ENCODE assay signal across 20 mouse cellular contexts in the genomic region with DNA sequence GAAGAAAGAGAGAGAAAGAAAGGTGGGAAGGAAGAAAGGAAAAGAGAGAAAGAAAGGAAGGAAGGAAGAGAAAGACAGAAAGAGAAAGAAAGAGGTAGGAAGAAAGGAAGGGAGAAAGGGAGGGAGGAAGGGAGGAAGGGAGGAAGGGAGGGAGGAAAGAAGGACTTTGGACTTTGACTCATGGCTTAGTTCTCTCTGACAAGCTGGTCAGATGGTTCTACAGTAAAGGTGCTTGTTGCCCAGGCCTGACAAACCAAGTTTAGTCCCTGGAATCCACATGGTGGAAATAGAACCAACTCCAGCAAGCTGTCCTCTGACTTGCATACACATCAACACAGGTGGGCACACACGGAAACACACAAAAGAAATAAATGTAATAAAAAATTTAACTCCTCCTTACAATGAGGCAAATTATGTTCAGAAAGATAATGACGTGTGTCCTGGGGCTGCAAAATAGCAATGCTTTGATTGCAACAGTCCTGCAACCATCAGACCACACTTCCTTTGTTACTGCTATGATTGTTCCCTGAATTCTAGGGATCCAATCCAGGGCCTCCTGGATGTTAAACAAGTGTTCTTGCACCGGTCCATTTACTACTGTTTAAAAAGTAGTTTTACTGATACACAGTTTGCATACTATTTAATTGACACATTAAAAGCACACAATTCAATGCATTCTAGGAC. TPM values are rescaled to one million over a fixed set of nuclear protein-coding genes. Genes with fewer than 3 reads are reported as not detected.
DNase-seq lines count a peak whose midpoint lies in the region; ATAC-seq and TF ChIP-seq lines count a peak whose summit lies in the region.
"Had no signal": no experiment of that assay in that cellular context is flagged by ENCODE, and none has a peak within 500 bp of the region (broad histone marks: within the 10 kb centered on the region; RNA-seq: fewer than 3 reads in every experiment).

No protein-coding gene starts in this region.

- no peak overlapping the region for H3ac ChIP-seq in C2C12 (ENCODE audit: control insufficient read depth, insufficient read length, low read depth)

- no peak overlapping the region for H3K4me2 ChIP-seq in kidney, embryonic 15.5 days
- H3K4me2 ChIP-seq in hindbrain, embryonic 16.5 days (ENCODE audit: low read length), result no peak overlapping the region
- H3K4me2 ChIP-seq: embryonic facial prominence, embryonic 12.5 days; forebrain, embryonic 15.5 days; heart, embryonic 11.5 days; heart, embryonic 15.5 days; hindbrain, embryonic 14.5 days had no signal

- H3K79me3 ChIP-seq in C2C12 (ENCODE audit: low read depth), result no peaks in the 10 kb centered on the region

- H3K36me3 ChIP-seq in kidney, embryonic 15.5 days, result no peaks in the 10 kb centered on the region
- no peaks in the 10 kb centered on the region for H3K36me3 ChIP-seq in C2C12 (ENCODE audit: control insufficient read depth, insufficient read depth)
- no peaks in the 10 kb centered on the region for H3K36me3 ChIP-seq in hindbrain, embryonic 16.5 days (ENCODE audit: control insufficient read depth, insufficient read depth, low read length)
- H3K36me3 ChIP-seq: embryonic facial prominence, embryonic 12.5 days; forebrain, embryonic 15.5 days; G1E; heart, embryonic 15.5 days; hindbrain, embryonic 10.5 days had no signal

- no peak overlapping the region for H3K9ac ChIP-seq in kidney, embryonic 15.5 days
- H3K9ac ChIP-seq in hindbrain, embryonic 16.5 days (ENCODE audit: low read depth, low read length), result no peak overlapping the region
- H3K9ac ChIP-seq: embryonic facial prominence, embryonic 12.5 days; forebrain, embryonic 15.5 days; heart, embryonic 15.5 days; hindbrain, embryonic 14.5 days had no signal

- no peak for ATAC-seq in kidney, embryonic 15.5 days (replicated peaks; ENCODE audit: low FRiP score)
- ATAC-seq in granulocyte monocyte progenitor cell, adult 5-6 weeks (replicated peaks; ENCODE audit: poor library complexity, severe bottlenecking), result peak; percentile 56
- no peak for ATAC-seq in hindbrain, embryonic 16.5 days
- ATAC-seq: forebrain, embryonic 15.5 days had no signal

- no peak for TF ChIP-seq CTCF in C2C12 (IDR thresholded peaks at IDR 0.05; ENCODE audit: control insufficient read depth, insufficient read depth, insufficient read length)

- 76% methylated on average over 3 of the region's 3 CpGs for WGBS in kidney, embryonic 15.5 days
- WGBS in hindbrain, embryonic 16.5 days, result 82% methylated on average over 3 of the region's 3 CpGs

- no peaks in the 10 kb centered on the region for H3K79me2 ChIP-seq in C2C12 (ENCODE audit: control insufficient read depth, insufficient read depth)

- no peaks in the 10 kb centered on the region for H3K27me3 ChIP-seq in kidney, embryonic 15.5 days
- H3K27me3 ChIP-seq in C2C12 (ENCODE audit: control insufficient read depth, insufficient read depth, insufficient read length), result no peaks in the 10 kb centered on the region
- H3K27me3 ChIP-seq in hindbrain, embryonic 16.5 days (replicated peaks; ENCODE audit: control insufficient read depth, insufficient read depth, low read length), result no peaks in the 10 kb centered on the region
- H3K27me3 ChIP-seq: embryonic facial prominence, embryonic 12.5 days; forebrain, embryonic 15.5 days; heart, embryonic 15.5 days had no signal

- no peak overlapping the region for H3K4me3 ChIP-seq in kidney, embryonic 15.5 days (replicated peaks)
- no peak overlapping the region for H3K4me3 ChIP-seq in C2C12 (ENCODE audit: insufficient read depth, poor library complexity, severe bottlenecking)
- H3K4me3 ChIP-seq in hindbrain, embryonic 16.5 days (ENCODE audit: low read length), result no peak overlapping the region
- H3K4me3 ChIP-seq: embryonic facial prominence, embryonic 12.5 days; forebrain, embryonic 15.5 days; heart, adult 2 months; heart, embryonic 15.5 days; hindbrain, embryonic 10.5 days had no signal

- no peaks in the 10 kb centered on the region for H3K9me3 ChIP-seq in kidney, embryonic 15.5 days (replicated peaks)
- no peaks in the 10 kb centered on the region for H3K9me3 ChIP-seq in hindbrain, embryonic 16.5 days (ENCODE audit: control insufficient read depth, low read length)
- H3K9me3 ChIP-seq: embryonic facial prominence, embryonic 12.5 days; forebrain, embryonic 15.5 days; heart, embryonic 15.5 days had no signal

- no peak overlapping the region for H3K27ac ChIP-seq in kidney, embryonic 15.5 days
- no peak overlapping the region for H3K27ac ChIP-seq in hindbrain, embryonic 16.5 days (ENCODE audit: low read depth, low read length)
- H3K27ac ChIP-seq: embryonic facial prominence, embryonic 12.5 days; forebrain, embryonic 15.5 days; heart, adult 2 months; heart, embryonic 15.5 days; hindbrain, embryonic 10.5 days; hindbrain, embryonic 14.5 days had no signal

- H3K4me1 ChIP-seq in kidney, embryonic 15.5 days, result 0 out of 2 replicates have a peak, but pooled peaks cover 3% of the 10 kb centered on the region
- no peaks in the 10 kb centered on the region for H3K4me1 ChIP-seq in hindbrain, embryonic 16.5 days (ENCODE audit: control insufficient read depth, insufficient read depth, low read depth, low read length)
- H3K4me1 ChIP-seq: embryonic facial prominence, embryonic 12.5 days; forebrain, embryonic 15.5 days; hindbrain, embryonic 10.5 days had no signal

- peak; percentile 17 for DNase-seq in kidney, adult 9 months
- DNase-seq in lung, adult 18-20 months, result no peak
- DNase-seq: adrenal gland, adult 8-10 months; adrenal gland, postnatal 36 days; cerebellum, adult 11-12 months; cerebellum, adult 9-10 months; cerebellum, postnatal 25 days; gastrocnemius, postnatal 36 days; heart, adult 2 months had no signal

TF ChIP-seq in C2C12, 6 proteins besides CTCF, POLR2A, EP300 and RAD21:
- TF ChIP-seq USF1 (IDR thresholded peaks at IDR 0.05; ENCODE audit: low read depth), result no peak
- peak; percentile 26 for TF ChIP-seq CEBPB (IDR thresholded peaks at IDR 0.05; ENCODE audit: low read depth)

RNA-seq across cellular contexts. Expression of gene Eya3, which starts 28.3 kb away (rescaled TPM):
- polyA plus RNA-seq in kidney, embryonic 15.5 days (2015; fragmentation: Nextera tagmentation; extraction: Ambion mirVana), result 26.2 and 33.4 TPM in 2 replicates
- polyA plus RNA-seq in C2C12 (2012; fragmentation: generic; extraction: Trizol), result 23.0 TPM
- total RNA-seq in granulocyte monocyte progenitor cell, adult 5-6 weeks (2014; fragmentation: Nextera tagmentation), result 37.0 and 42.0 TPM in 2 replicates
- total RNA-seq in granulocyte monocyte progenitor cell, adult 5-6 weeks (2017), result 37.1 and 38.9 TPM in 2 replicates
- polyA plus RNA-seq in hindbrain, embryonic 16.5 days (2015; fragmentation: Nextera tagmentation; extraction: Ambion mirVana), result 9.5 and 12.1 TPM in 2 replicates

RNA-seq across cellular contexts. Expression of gene Ptafr, which starts 46.6 kb away (rescaled TPM):
- 0.62 and 1.1 TPM in 2 replicates for polyA plus RNA-seq in kidney, embryonic 15.5 days (2015; fragmentation: Nextera tagmentation; extraction: Ambion mirVana)
- 0.01 TPM for polyA plus RNA-seq in C2C12 (2012; fragmentation: generic; extraction: Trizol)
- 2.4 TPM in 2 replicates for total RNA-seq in granulocyte monocyte progenitor cell, adult 5-6 weeks (2014; fragmentation: Nextera tagmentation)
- 1.2 and 1.4 TPM in 2 replicates for total RNA-seq in granulocyte monocyte progenitor cell, adult 5-6 weeks (2017)
- 0.39 and 0.48 TPM in 2 replicates for polyA plus RNA-seq in hindbrain, embryonic 16.5 days (2015; fragmentation: Nextera tagmentation; extraction: Ambion mirVana)
